Mouse (Mus musculus): ENCODE results near the gene Nrarp. TPM values are rescaled to one million over a fixed set of nuclear protein-coding genes. Genes with fewer than 3 reads are reported as not detected.

The Nrarp gene
- total RNA-seq, 2 experiments from 2014 or later, result 14.0 to 15.0 TPM

GRCm38 (mm10) chr2:25224766-25225752 lies 44.5 kb downstream of the Nrarp start:
- intact Hi-C loops (cut with DNase I), result no loop called here
- peak; percentile 95 for DNase-seq

GRCm38 (mm10) chr2:25225811-25226379 lies 45.3 kb downstream of the Nrarp start:
- intact Hi-C loops (cut with DNase I), result no loop called here
- DNase-seq, result no peak

GRCm38 (mm10) chr2:25226864-25227263 lies 46.3 kb downstream of the Nrarp start:
- intact Hi-C loops (cut with DNase I), result no loop called here
- no peak for DNase-seq

- no peak for DNase-seq
- intact Hi-C loops (cut with DNase I), result no loop called here
These were observed 46.8 kb downstream of the Nrarp start for GRCm38 (mm10) chr2:25227406-25227805.

- DNase-seq, result peak; percentile 86 to 89
- intact Hi-C loops (cut with DNase I), result loop anchor here (1.0 to 2.0 kb wide), 3 partner anchors 24 to 64 kb away; no protein-coding TSS in a partner anchor
These were observed 47.9 kb downstream of the Nrarp start for GRCm38 (mm10) chr2:25228431-25228889.

- no peak for DNase-seq
- intact Hi-C loops (cut with DNase I), result loop anchor here (1.0 to 2.0 kb wide), 3 partner anchors 24 to 64 kb away; no protein-coding TSS in a partner anchor
These were observed 48.5 kb downstream of the Nrarp start for GRCm38 (mm10) chr2:25228995-25229530.

GRCm38 (mm10) chr2:25229582-25229981 lies 49.0 kb downstream of the Nrarp start:
- DNase-seq, result no peak
- intact Hi-C loops (cut with DNase I), result loop anchor here (2.0 kb wide), 2 partner anchors 23 to 63 kb away; no protein-coding TSS in a partner anchor

GRCm38 (mm10) chr2:25230581-25230980 lies 50.0 kb downstream of the Nrarp start:
- no peak for DNase-seq
- intact Hi-C loops (cut with DNase I), result no loop called here

- DNase-seq, result no peak
- intact Hi-C loops (cut with DNase I), result no loop called here
These were observed 50.5 kb downstream of the Nrarp start for GRCm38 (mm10) chr2:25231038-25231437.

Other genes with a start within 250 kb of the Nrarp start
- gene Arrdc1, start 245.5 kb upstream of the Nrarp start, total RNA-seq (2021), result 10 to 100 TPM; 10.0 to 10.2 TPM
- 10 to 100 TPM; 14.1 to 18.3 TPM for gene Zmynd19, start 231.0 kb upstream of the Nrarp start, total RNA-seq (2021)
- gene Dph7, start 218.4 kb upstream of the Nrarp start, total RNA-seq (2021), result 1 to 10 TPM; 4.6 to 5.2 TPM
- gene Mrpl41, start 205.7 kb upstream of the Nrarp start, total RNA-seq (2021), result 10 to 100 TPM; 86.2 to 90.2 TPM
- 10 to 100 TPM; 18.5 to 23.9 TPM for gene Pnpla7, start 204.7 kb upstream of the Nrarp start, total RNA-seq (2021)
- 10 to 100 TPM; 33.6 to 35.4 TPM for gene Nsmf, start 126.4 kb upstream of the Nrarp start, total RNA-seq (2021)
- not detected for gene Entpd8, start 100.5 kb upstream of the Nrarp start, total RNA-seq (2021)
- gene Noxa1, start 85.6 kb upstream of the Nrarp start, total RNA-seq (2021), result not detected
- 1 to 10 TPM; 5.0 to 5.5 TPM for gene Tor4a, start 16.1 kb downstream of the Nrarp start, total RNA-seq (2021)
- gene Nelfb, start 30.7 kb downstream of the Nrarp start, total RNA-seq (2021), result 10 to 100 TPM; 35.7 to 36.2 TPM
- not detected for gene Stpg3, start 33.9 kb downstream of the Nrarp start, total RNA-seq (2021)
- gene Fam166a, start 38.0 kb downstream of the Nrarp start, total RNA-seq (2021), result not detected
- gene Tubb4b, start 43.9 kb downstream of the Nrarp start, total RNA-seq (2021), result 100 to 1,000 TPM; 205 to 231 TPM
- gene Slc34a3, start 53.6 kb downstream of the Nrarp start, total RNA-seq (2021), result not detected
- gene Rnf224, start 56.0 kb downstream of the Nrarp start, total RNA-seq (2021), result not detected
- under 1 TPM; 0.41 to 0.63 TPM for gene Rnf208, start 61.5 kb downstream of the Nrarp start, total RNA-seq (2021)
- not detected for gene Cysrt1, start 61.7 kb downstream of the Nrarp start, total RNA-seq (2021)
- gene AL732309.1, start 66.1 kb downstream of the Nrarp start, total RNA-seq (2021), result 1 to 10 TPM; 1.9 to 2.4 TPM
- gene Tmem203, start 74.7 kb downstream of the Nrarp start, total RNA-seq (2021), result 10 to 100 TPM; 12.7 to 13.4 TPM
- 1 to 10 TPM; 5.7 to 7.6 TPM for gene Tprn, start 81.9 kb downstream of the Nrarp start, total RNA-seq (2021)
- 10 to 100 TPM; 38.3 to 46.9 TPM for gene Ssna1, start 91.7 kb downstream of the Nrarp start, total RNA-seq (2021)
- 10 to 100 TPM; 44.0 to 44.1 TPM for gene Anapc2, start 91.7 kb downstream of the Nrarp start, total RNA-seq (2021)
- gene Tmem210, start 107.4 kb downstream of the Nrarp start, total RNA-seq (2021), result not detected
- under 1 TPM in 1 of 2 experiments, not detected in 1; 0.55 TPM for gene Lrrc26, start 109.2 kb downstream of the Nrarp start, total RNA-seq (2021)
- gene Grin1, start 138.4 kb downstream of the Nrarp start, total RNA-seq (2021), result not detected
- 10 to 100 TPM; 22.1 to 22.2 TPM for gene Man1b1, start 151.6 kb downstream of the Nrarp start, total RNA-seq (2021)
- 1 to 10 TPM; 2.7 to 3.9 TPM for gene Dpp7, start 175.6 kb downstream of the Nrarp start, total RNA-seq (2021)
- 1 to 10 TPM; 4.5 to 6.0 TPM for gene Uap1l1, start 184.9 kb downstream of the Nrarp start, total RNA-seq (2021)
- 1 to 10 TPM in 1 of 2 experiments, under 1 TPM in 1; 0.88 to 1.5 TPM for gene Sapcd2, start 191.6 kb downstream of the Nrarp start, total RNA-seq (2021)
- gene Entpd2, start 215.1 kb downstream of the Nrarp start, total RNA-seq (2021), result 10 to 100 TPM; 16.1 to 17.0 TPM
- gene Npdc1, start 218.6 kb downstream of the Nrarp start, total RNA-seq (2021), result 10 to 100 TPM; 33.8 to 37.1 TPM
- gene Fut7, start 242.5 kb downstream of the Nrarp start, total RNA-seq (2021), result not detected
- 10 to 100 TPM; 22.0 to 24.4 TPM for gene Abca2, start 247.9 kb downstream of the Nrarp start, total RNA-seq (2021)